Mouse (Mus musculus) urinary bladder, postnatal 36 days (tissue): ENCODE data around the gene Ugt2b37.
"Not testable (repeated sequence)": the region's sequence is repeated elsewhere in the genome, so short reads cannot be mapped to it uniquely, and the experiment has no call there.

Experiments used
- DNase-seq, 2 experiments: peaks; one replicate each; pipeline ENCODE4 v3.0.0; 2022; ENCODE audit warnings: low spot score in 2 of 2, mixed read lengths in 1 of 2

The Ugt2b37 gene

GRCm38 (mm10) chr5:87254676-87255075, at the start of gene Ugt2b37:
Gene Ugt2b37 (minus strand): TSS chr5:87254804.
- DNase-seq, result not testable (repeated sequence)

- not testable (repeated sequence) for DNase-seq
These were observed 31.6 kb upstream of the Ugt2b37 start for GRCm38 (mm10) chr5:87286180-87286579.

GRCm38 (mm10) chr5:87275986-87276385, 21.4 kb upstream of the Ugt2b37 start:
- DNase-seq, result not testable (repeated sequence)

GRCm38 (mm10) chr5:87275581-87275980, 21.0 kb upstream of the Ugt2b37 start:
- no peak for DNase-seq

- no peak for DNase-seq
These were observed 1.2 kb upstream of the Ugt2b37 start for GRCm38 (mm10) chr5:87255831-87256230.

GRCm38 (mm10) chr5:87242140-87242539, 12.5 kb downstream of the Ugt2b37 start:
- DNase-seq, result not testable (repeated sequence)

GRCm38 (mm10) chr5:87196430-87196829, 58.2 kb downstream of the Ugt2b37 start:
- DNase-seq, result not testable (repeated sequence)
